37 mouse cellular contexts compared by ENCODE assay signal in the genomic region with DNA sequence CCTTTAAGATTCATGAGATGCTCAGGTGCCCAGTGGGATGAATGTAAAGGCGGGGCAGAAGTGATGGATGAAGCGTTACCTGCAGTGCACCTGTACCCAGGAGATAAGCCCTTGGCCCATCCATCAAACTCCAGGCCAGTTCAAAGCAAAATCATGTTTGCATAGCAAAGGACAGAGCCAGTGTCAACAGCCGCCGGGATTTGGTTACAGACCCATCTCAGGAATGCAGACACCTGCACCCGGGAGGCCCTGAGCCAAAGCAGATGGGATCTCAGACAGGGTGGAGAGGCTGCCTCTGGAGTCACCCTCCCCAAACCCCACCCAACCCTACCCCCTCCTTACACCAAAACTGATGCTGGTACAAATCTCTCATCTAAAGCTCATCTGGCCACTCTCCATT. TPM values are rescaled to one million over a fixed set of nuclear protein-coding genes. Genes with fewer than 3 reads are reported as not detected.
DNase-seq lines count a peak whose midpoint lies in the region; ATAC-seq and TF ChIP-seq lines count a peak whose summit lies in the region.
"Had no signal": no experiment of that assay in that cellular context is flagged by ENCODE, and none has a peak within 500 bp of the region (broad histone marks: within the 10 kb centered on the region; RNA-seq: fewer than 3 reads in every experiment).

No protein-coding gene starts in this region.

- 8% methylated on average over 5 of the region's 5 CpGs for WGBS in intestine, embryonic 14.5 days
- 12% methylated on average over 5 of the region's 5 CpGs for WGBS in intestine, postnatal 0 days
- 5% methylated on average over 5 of the region's 5 CpGs for WGBS in lung, embryonic 14.5 days

- H3K4me2 ChIP-seq in intestine, embryonic 14.5 days (ENCODE audit: low read length), result no peak overlapping the region
- no peak overlapping the region for H3K4me2 ChIP-seq in intestine, postnatal 0 days (replicated peaks; ENCODE audit: low read depth)
- no peak overlapping the region for H3K4me2 ChIP-seq in lung, embryonic 14.5 days
- H3K4me2 ChIP-seq: heart, embryonic 12.5 days; hindbrain, embryonic 15.5 days; intestine, embryonic 15.5 days; limb, embryonic 12.5 days; liver, embryonic 15.5 days; lung, embryonic 15.5 days; midbrain, embryonic 11.5 days had no signal

- peak; percentile 60; the same call in 1 of the 2 replicates for ATAC-seq in intestine, embryonic 14.5 days (replicated peaks; ENCODE audit: low FRiP score, low TSS enrichment, low read depth)
- no peak for ATAC-seq in intestine, postnatal 0 days
- 0 out of 2 replicates have a peak, but pooled peaks have one; percentile 58 for ATAC-seq in lung, embryonic 14.5 days (ENCODE audit: insufficient read depth)
- ATAC-seq: forebrain, postnatal 0 days; intestine, embryonic 15.5 days; midbrain, embryonic 16.5 days had no signal

- H3K9me3 ChIP-seq in intestine, embryonic 14.5 days (ENCODE audit: control insufficient read depth, low read length), result no peaks in the 10 kb centered on the region
- H3K9me3 ChIP-seq in intestine, postnatal 0 days (ENCODE audit: control insufficient read depth), result no peaks in the 10 kb centered on the region
- H3K9me3 ChIP-seq in lung, embryonic 14.5 days (ENCODE audit: low read depth, low read length), result no peaks in the 10 kb centered on the region
- H3K9me3 ChIP-seq: G1E; heart, embryonic 12.5 days; hindbrain, embryonic 15.5 days; intestine, embryonic 15.5 days; limb, embryonic 12.5 days; liver, embryonic 15.5 days; lung, embryonic 15.5 days had no signal

- H3K9ac ChIP-seq in intestine, embryonic 14.5 days (ENCODE audit: low read length), result no peak overlapping the region
- no peak overlapping the region for H3K9ac ChIP-seq in intestine, postnatal 0 days (ENCODE audit: low read depth, low read length)
- no peak overlapping the region for H3K9ac ChIP-seq in lung, embryonic 14.5 days
- H3K9ac ChIP-seq: forebrain, postnatal 0 days; heart, embryonic 12.5 days; hindbrain, embryonic 15.5 days; intestine, embryonic 15.5 days; limb, embryonic 12.5 days; liver, embryonic 15.5 days; lung, embryonic 15.5 days had no signal

- no peak for DNase-seq in intestine, embryonic 14.5 days (ENCODE audit: low spot score)
- no peak for DNase-seq in lung, embryonic 14.5 days
- DNase-seq in lung, postnatal 10 days, result no peak
- DNase-seq in ZHBTc4 (ENCODE audit: low read depth, low spot score), result peak; percentile 85
- no peak for DNase-seq in layer of hippocampus, postnatal 14 days (ENCODE audit: low spot score in 2 of 2)
- no peak for DNase-seq in heart, postnatal 10 days
- DNase-seq: adrenal gland, postnatal 14 days; cerebellum, adult 11-12 months; cerebellum, adult 9-11 months; forebrain, postnatal 0 days; heart, adult 2 months; kidney, adult 8-10 months; lung, postnatal 36 days; right cerebral cortex, postnatal 25 days; thymus, adult 2 months; thymus, postnatal 36 days had no signal

- H3K4me3 ChIP-seq in intestine, embryonic 14.5 days (ENCODE audit: low read depth, low read length), result no peak overlapping the region
- no peak overlapping the region for H3K4me3 ChIP-seq in intestine, postnatal 0 days (ENCODE audit: low read depth, low read length)
- H3K4me3 ChIP-seq in lung, embryonic 14.5 days (ENCODE audit: low read depth, low read length), result no peak overlapping the region
- H3K4me3 ChIP-seq: heart, adult 2 months; heart, embryonic 12.5 days; hindbrain, embryonic 15.5 days; intestine, embryonic 15.5 days; left cerebral cortex, adult 2 months; limb, embryonic 12.5 days; liver, embryonic 15.5 days; lung, embryonic 15.5 days had no signal

- no peak overlapping the region for H3K27ac ChIP-seq in intestine, embryonic 14.5 days (ENCODE audit: low read depth)
- no peak overlapping the region for H3K27ac ChIP-seq in intestine, postnatal 0 days (ENCODE audit: low read depth, low read length)
- H3K27ac ChIP-seq in lung, embryonic 14.5 days (ENCODE audit: low read depth), result no peak overlapping the region
- H3K27ac ChIP-seq: heart, adult 2 months; hindbrain, embryonic 15.5 days; intestine, embryonic 15.5 days; left cerebral cortex, adult 2 months; limb, embryonic 12.5 days; liver, embryonic 15.5 days; lung, embryonic 15.5 days had no signal

- H3K27me3 ChIP-seq in intestine, embryonic 14.5 days (replicated peaks; ENCODE audit: control insufficient read depth, insufficient read depth, low read length), result 0 out of 2 replicates have a peak, but pooled peaks cover 7% of the 10 kb centered on the region
- no peaks in the 10 kb centered on the region for H3K27me3 ChIP-seq in intestine, postnatal 0 days (replicated peaks; ENCODE audit: control insufficient read depth, insufficient read depth, low read length)
- H3K27me3 ChIP-seq in lung, embryonic 14.5 days (ENCODE audit: insufficient read depth, low read length), result 0 out of 2 replicates have a peak, but pooled peaks cover 5% of the 10 kb centered on the region
- H3K27me3 ChIP-seq: lung, embryonic 15.5 days had no signal

- TF ChIP-seq CTCF in intestine, postnatal 0 days (IDR thresholded peaks at IDR 0.05; ENCODE audit: low read depth), result no peak
- no peak for TF ChIP-seq CTCF in lung, embryonic 14.5 days (IDR thresholded peaks at IDR 0.05; ENCODE audit: low read depth)

- peaks cover 10% of the 10 kb centered on the region; the same call in 1 of the 2 replicates for H3K4me1 ChIP-seq in intestine, embryonic 14.5 days (replicated peaks; ENCODE audit: control insufficient read depth, insufficient read depth, low read length)
- H3K4me1 ChIP-seq in intestine, postnatal 0 days (replicated peaks; ENCODE audit: control insufficient read depth, insufficient read depth, low read length), result no peaks in the 10 kb centered on the region
- H3K4me1 ChIP-seq in lung, embryonic 14.5 days (ENCODE audit: insufficient read depth), result peaks cover 4% of the 10 kb centered on the region; the same call in 1 of the 2 replicates
- H3K4me1 ChIP-seq: intestine, embryonic 15.5 days; limb, embryonic 12.5 days; liver, embryonic 15.5 days had no signal

- H3K36me3 ChIP-seq in intestine, embryonic 14.5 days (ENCODE audit: control insufficient read depth, insufficient read depth, low read length), result no peaks in the 10 kb centered on the region
- no peaks in the 10 kb centered on the region for H3K36me3 ChIP-seq in intestine, postnatal 0 days (ENCODE audit: control insufficient read depth, insufficient read depth)
- no peaks in the 10 kb centered on the region for H3K36me3 ChIP-seq in lung, embryonic 14.5 days (ENCODE audit: insufficient read depth)
- H3K36me3 ChIP-seq: G1E; heart, embryonic 12.5 days; hindbrain, embryonic 15.5 days; intestine, embryonic 15.5 days; limb, embryonic 12.5 days; liver, embryonic 15.5 days; lung, embryonic 15.5 days had no signal

- intact Hi-C loops in heart, postnatal 10 days (cut with DNase I), result no loop called here

RNA-seq across cellular contexts. Expression of gene Fam43b, which starts 14.7 kb away (rescaled TPM):
- 0.07 TPM in 2 replicates for polyA plus RNA-seq in intestine, embryonic 14.5 days (2014; fragmentation: Nextera tagmentation; extraction: Ambion mirVana)
- not detected in 2 replicates for polyA plus RNA-seq in intestine, postnatal 0 days (2015; fragmentation: Nextera tagmentation; extraction: Ambion mirVana)
- not detected in 2 replicates for polyA plus RNA-seq in lung, embryonic 14.5 days (2014; fragmentation: Nextera tagmentation; extraction: Ambion mirVana)
- total RNA-seq in layer of hippocampus, postnatal 14 days (2021), result 10 to 100 TPM; 24.2 to 24.3 TPM
- not detected for total RNA-seq in heart, postnatal 10 days (2021)
- total RNA-seq: gastrocnemius, adult 8-10 months; gastrocnemius, postnatal 4 days; heart, adult 2 months; liver, adult 2 months; megakaryocyte, adult 5-6 weeks; neutrophil, adult 5-6 weeks had no signal
- polyA plus RNA-seq: forebrain, embryonic 11.5 days; G1E; heart, adult 2 months; heart, postnatal 0 days; limb, embryonic 12.5 days; liver, adult 2 months; liver, embryonic 15.5 days; lung, embryonic 15.5 days; neural tube, embryonic 11.5 days; stomach, embryonic 16.5 days; thymus, adult 2 months had no signal

RNA-seq across cellular contexts. Expression of gene Mul1, which starts 23.5 kb away (rescaled TPM):
- 19.4 and 20.1 TPM in 2 replicates for polyA plus RNA-seq in intestine, embryonic 14.5 days (2014; fragmentation: Nextera tagmentation; extraction: Ambion mirVana)
- polyA plus RNA-seq in intestine, postnatal 0 days (2015; fragmentation: Nextera tagmentation; extraction: Ambion mirVana), result 34.7 and 35.0 TPM in 2 replicates
- polyA plus RNA-seq in lung, embryonic 14.5 days (2014; fragmentation: Nextera tagmentation; extraction: Ambion mirVana), result 16.1 and 18.0 TPM in 2 replicates
- total RNA-seq in layer of hippocampus, postnatal 14 days (2021), result 10 to 100 TPM; 43.4 to 46.7 TPM
- total RNA-seq in heart, postnatal 10 days (2021), result 10 to 100 TPM; 70.6 to 72.2 TPM

RNA-seq across cellular contexts. Expression of gene Camk2n1, which starts 43.1 kb away (rescaled TPM):
- polyA plus RNA-seq in intestine, embryonic 14.5 days (2014; fragmentation: Nextera tagmentation; extraction: Ambion mirVana), result 5.3 and 5.9 TPM in 2 replicates
- 10.9 and 12.2 TPM in 2 replicates for polyA plus RNA-seq in intestine, postnatal 0 days (2015; fragmentation: Nextera tagmentation; extraction: Ambion mirVana)
- 2.6 and 3.2 TPM in 2 replicates for polyA plus RNA-seq in lung, embryonic 14.5 days (2014; fragmentation: Nextera tagmentation; extraction: Ambion mirVana)
- total RNA-seq in layer of hippocampus, postnatal 14 days (2021), result 100 to 1,000 TPM; 211 to 242 TPM
- 10 to 100 TPM in 1 of 2 experiments, 1 to 10 TPM in 1; 9.8 to 10.1 TPM for total RNA-seq in heart, postnatal 10 days (2021)

RNA-seq across cellular contexts. Expression of gene Cda, which starts 43.2 kb away (rescaled TPM):
- 12.3 and 17.5 TPM in 2 replicates for polyA plus RNA-seq in intestine, embryonic 14.5 days (2014; fragmentation: Nextera tagmentation; extraction: Ambion mirVana)
- polyA plus RNA-seq in intestine, postnatal 0 days (2015; fragmentation: Nextera tagmentation; extraction: Ambion mirVana), result 37.5 and 41.7 TPM in 2 replicates
- 24.1 and 24.4 TPM in 2 replicates for polyA plus RNA-seq in lung, embryonic 14.5 days (2014; fragmentation: Nextera tagmentation; extraction: Ambion mirVana)
- total RNA-seq in layer of hippocampus, postnatal 14 days (2021), result 1 to 10 TPM; 1.2 to 2.9 TPM
- 1 to 10 TPM; 4.5 to 6.7 TPM for total RNA-seq in heart, postnatal 10 days (2021)
- total RNA-seq: G1E; hematopoietic stem cell, adult 5-6 weeks; megakaryocyte, adult 5-6 weeks; neutrophil, adult 5-6 weeks had no signal
- polyA plus RNA-seq: G1E had no signal
